Mouse (Mus musculus) lung, embryonic 16.5 days (tissue): ENCODE measurements around the gene Trio. TPM values are rescaled to one million over a fixed set of nuclear protein-coding genes. Genes with fewer than 3 reads are reported as not detected.

Experiments
- ATAC-seq: fragments of 200-750 bp; cut with Nextera tagmentation; 2 replicates; pipeline ENCODE4 v1.8.0; 2017; ENCODE audit warnings: low read depth, mild to moderate bottlenecking, moderate library complexity
- H3K27ac ChIP-seq: fragments of 300-500 bp; sonication (generic); 2 replicates; pipeline ENCODE4 v1.5.1; 2014; ENCODE audit warnings: mild to moderate bottlenecking, control low read depth, low read length
- H3K27me3 ChIP-seq: fragments of 300-500 bp; sonication (generic); 2 replicates; pipeline ENCODE4 v1.6.1; 2014; ENCODE audit warnings: low read depth, low read length, mixed read lengths; ENCODE audit not compliant: control insufficient read depth, insufficient read depth
- H3K36me3 ChIP-seq: fragments of 300-500 bp; sonication (generic); 2 replicates; pipeline ENCODE4 v1.6.1; 2014; ENCODE audit warnings: low read length; ENCODE audit not compliant: control insufficient read depth, insufficient read depth
- H3K4me1 ChIP-seq: fragments of 300-500 bp; sonication (generic); replicated peaks from 2 replicates; pipeline ENCODE4 v1.6.1; 2014; ENCODE audit warnings: low read length, mixed read lengths; ENCODE audit not compliant: control insufficient read depth, insufficient read depth
- H3K4me2 ChIP-seq: fragments of 300-500 bp; sonication (generic); 2 replicates; pipeline ENCODE4 v1.6.1; 2014; ENCODE audit warnings: low read depth, low read length, control low read depth
- H3K4me3 ChIP-seq: fragments of 300-500 bp; sonication (generic); 2 replicates; pipeline ENCODE4 v1.5.1; 2014; ENCODE audit warnings: mild to moderate bottlenecking, low read length, control low read depth
- H3K9ac ChIP-seq: fragments of 300-500 bp; sonication (generic); 2 replicates; pipeline ENCODE4 v1.6.1; 2014; ENCODE audit warnings: low read length, control low read depth
- H3K9me3 ChIP-seq: fragments of 300-500 bp; sonication (generic); 2 replicates; pipeline ENCODE4 v1.6.1; 2016; ENCODE audit warnings: low read length; ENCODE audit not compliant: control insufficient read depth
- WGBS: fragments of 180-500 bp; shearing (Covaris S2); extraction: QIAGEN DNeasy Blood & Tissue Kit; methylation state at CpG from one replicate; pipeline ENCODE4 v1.1.7; 2014; 5-methylcytosine and 5-hydroxymethylcytosine counted together
- polyA plus RNA-seq: library from polyadenylated mRNA; unstranded; fragments of >200 nt; fragmentation: Nextera tagmentation; extraction: Ambion mirVana; gene quantifications from 2 replicates; pipeline ENCODE4 v1.2.1, GENCODE M21; 2015

Trio gene
- polyA plus RNA-seq, 1 experiment from 2014 or later, result 16.4 TPM

- H3K9ac ChIP-seq, result no peak overlapping the region
- no peaks in the 10 kb centered on the region for H3K36me3 ChIP-seq
- H3K4me1 ChIP-seq, result peaks cover 45% of the 10 kb centered on the region
- 67% methylated on average over 17 of the region's 17 CpGs for WGBS
- no peaks in the 10 kb centered on the region for H3K27me3 ChIP-seq
- no peak overlapping the region for H3K4me2 ChIP-seq
- no peak overlapping the region for H3K27ac ChIP-seq
- H3K9me3 ChIP-seq, result no peaks in the 10 kb centered on the region
- H3K4me3 ChIP-seq, result no peak overlapping the region
- no peak for ATAC-seq
These were observed 34.5 kb downstream of the Trio start for GRCm38 (mm10) chr15:27991066-27991701.

GRCm38 (mm10) chr15:27987979-27988378 is 37.7 kb downstream of the Trio start:
- no peak overlapping the region for H3K9ac ChIP-seq
- no peaks in the 10 kb centered on the region for H3K36me3 ChIP-seq
- H3K27ac ChIP-seq, result no peak overlapping the region
- WGBS, result 58% methylated on average over 7 of the region's 7 CpGs
- no peaks in the 10 kb centered on the region for H3K27me3 ChIP-seq
- no peak for ATAC-seq
- peaks cover 20% of the 10 kb centered on the region for H3K4me1 ChIP-seq
- no peak overlapping the region for H3K4me2 ChIP-seq
- no peaks in the 10 kb centered on the region for H3K9me3 ChIP-seq
- no peak overlapping the region for H3K4me3 ChIP-seq

- no peaks in the 10 kb centered on the region for H3K9me3 ChIP-seq
- H3K4me1 ChIP-seq, result peaks cover 3% of the 10 kb centered on the region; the same call in 1 of the 2 replicates
- no peak for ATAC-seq
- 70% methylated on average over 2 of the region's 2 CpGs for WGBS
- no peak overlapping the region for H3K4me3 ChIP-seq
- no peaks in the 10 kb centered on the region for H3K36me3 ChIP-seq
- no peak overlapping the region for H3K9ac ChIP-seq
- no peak overlapping the region for H3K27ac ChIP-seq
- no peak overlapping the region for H3K4me2 ChIP-seq
- H3K27me3 ChIP-seq, result no peaks in the 10 kb centered on the region
These were observed 40.8 kb downstream of the Trio start for GRCm38 (mm10) chr15:27984881-27985280.

- Histone ChIP-seq H3K9ac (no peak overlapping the region), H3K27ac (no peak overlapping the region), H3K36me3 (no peaks in the 10 kb centered on the region), H3K27me3 (no peaks in the 10 kb centered on the region), H3K9me3 (no peaks in the 10 kb centered on the region), H3K4me3 (no peak overlapping the region), H3K4me1 (peaks cover 3% of the 10 kb centered on the region; the same call in 1 of the 2 replicates), H3K4me2 (no peak overlapping the region)
- WGBS, result 55% methylated on average over 13 of the region's 13 CpGs
- peak; percentile 43; the same call in 1 of the 2 replicates for ATAC-seq
These were observed 43.7 kb downstream of the Trio start for GRCm38 (mm10) chr15:27981764-27982500.

GRCm38 (mm10) chr15:27981258-27981657 is 44.4 kb downstream of the Trio start:
- ATAC-seq, result no peak
- 55% methylated on average over 3 of the region's 3 CpGs for WGBS
- peaks cover 3% of the 10 kb centered on the region; the same call in 1 of the 2 replicates for H3K4me1 ChIP-seq
- no peak overlapping the region for H3K4me3 ChIP-seq
- no peaks in the 10 kb centered on the region for H3K36me3 ChIP-seq
- no peaks in the 10 kb centered on the region for H3K27me3 ChIP-seq
- peaks cover under 1% of the 10 kb centered on the region; the same call in 1 of the 2 replicates for H3K9me3 ChIP-seq
- no peak overlapping the region for H3K4me2 ChIP-seq
- H3K9ac ChIP-seq, result no peak overlapping the region
- no peak overlapping the region for H3K27ac ChIP-seq

GRCm38 (mm10) chr15:27980436-27980835 is 45.2 kb downstream of the Trio start:
- 76% methylated on average over 13 of the region's 13 CpGs for WGBS
- Histone ChIP-seq H3K4me1 (peaks cover 3% of the 10 kb centered on the region; the same call in 1 of the 2 replicates), H3K9ac (no peak overlapping the region), H3K4me3 (no peak overlapping the region), H3K4me2 (no peak overlapping the region), H3K36me3 (no peaks in the 10 kb centered on the region), H3K9me3 (peaks cover 6% of the 10 kb centered on the region; the same call in 1 of the 2 replicates), H3K27me3 (no peaks in the 10 kb centered on the region), H3K27ac (no peak overlapping the region)
- no peak for ATAC-seq

GRCm38 (mm10) chr15:27976950-27977349 is 48.7 kb downstream of the Trio start:
- no peak for ATAC-seq
- Histone ChIP-seq H3K27me3 (no peaks in the 10 kb centered on the region), H3K4me2 (no peak overlapping the region), H3K27ac (no peak overlapping the region), H3K9me3 (peaks cover 6% of the 10 kb centered on the region; the same call in 1 of the 2 replicates), H3K36me3 (no peaks in the 10 kb centered on the region), H3K9ac (no peak overlapping the region), H3K4me1 (0 out of 2 replicates have a peak, but pooled peaks cover 3% of the 10 kb centered on the region), H3K4me3 (no peak overlapping the region)
- WGBS, result 45% methylated on average over 4 of the region's 4 CpGs

- Histone ChIP-seq H3K9ac (no peak overlapping the region), H3K36me3 (no peaks in the 10 kb centered on the region), H3K4me3 (no peak overlapping the region), H3K9me3 (peaks cover 6% of the 10 kb centered on the region; the same call in 1 of the 2 replicates), H3K27ac (no peak overlapping the region), H3K4me2 (no peak overlapping the region), H3K4me1 (no peaks in the 10 kb centered on the region), H3K27me3 (no peaks in the 10 kb centered on the region)
- no peak for ATAC-seq
These were observed 49.3 kb downstream of the Trio start for GRCm38 (mm10) chr15:27976366-27976765.

- no peak overlapping the region for H3K4me3 ChIP-seq
- ATAC-seq, result no peak
- no peaks in the 10 kb centered on the region for H3K4me1 ChIP-seq
- 75% methylated on average over 8 of the region's 8 CpGs for WGBS
- H3K27me3 ChIP-seq, result no peaks in the 10 kb centered on the region
- no peak overlapping the region for H3K9ac ChIP-seq
- H3K36me3 ChIP-seq, result no peaks in the 10 kb centered on the region
- H3K4me2 ChIP-seq, result no peak overlapping the region
- no peak overlapping the region for H3K27ac ChIP-seq
- peaks cover 6% of the 10 kb centered on the region; the same call in 1 of the 2 replicates for H3K9me3 ChIP-seq
These were observed 51.0 kb downstream of the Trio start for GRCm38 (mm10) chr15:27974637-27975036.
